Mouse (Mus musculus): Measurements from ENCODE around the gene Bcl2a1d.
"Not testable (repeated sequence)": the region's sequence is repeated elsewhere in the genome, so short reads cannot be mapped to it uniquely, and the experiment has no call there.

Gene Bcl2a1d

GRCm38 (mm10) chr9:88691307-88691706, 40.4 kb downstream of the Bcl2a1d start:
- not testable (repeated sequence) for DNase-seq (ENCODE audit: low read depth)

- not testable (repeated sequence) for DNase-seq (ENCODE audit: low read depth)
Observed at GRCm38 (mm10) chr9:88689451-88689850, 42.3 kb downstream of the Bcl2a1d start.

GRCm38 (mm10) chr9:88686719-88687118, 45.0 kb downstream of the Bcl2a1d start:
- DNase-seq (ENCODE audit: low read depth) = not testable (repeated sequence)

Data from c-Kit-positive CD71-negative TER-119-negative erythroid progenitor cells, embryonic 14.5 days (primary cell).